Mouse (Mus musculus): ENCODE measurements at regions not wholly inside any gene's neighbourhood (a gene's known extent, or its start where the extent isn't known, plus 50 kb on each side); places are given as distances from the start of the nearest gene placed in this dataset.

GRCm38 (mm10) chr14:87289708-87290243 is 126.7 kb upstream of the Tdrd3 start:
- Histone ChIP-seq H3K9me3 (ENCODE audit: control insufficient read depth, low read length) (no peaks in the 10 kb centered on the region), H3K27me3 (ENCODE audit: control insufficient read depth, insufficient read depth, low read length) (no peaks in the 10 kb centered on the region), H3K4me2 (replicated peaks; ENCODE audit: low read depth, low read length, severe bottlenecking) (no peak overlapping the region), H3K27ac (replicated peaks; ENCODE audit: low read depth, low read length) (no peak overlapping the region), H3K4me1 (ENCODE audit: control insufficient read depth, insufficient read depth, low read length) (no peaks in the 10 kb centered on the region), H3K9ac (ENCODE audit: low read depth, low read length, severe bottlenecking) (no peak overlapping the region), H3K36me3 (ENCODE audit: control insufficient read depth, insufficient read depth, low read length) (no peaks in the 10 kb centered on the region), H3K4me3 (replicated peaks; ENCODE audit: low read length) (no peak overlapping the region)
- DNase-seq (ENCODE audit: low spot score) = no peak
- WGBS = 86% methylated on average over 4 of the region's 4 CpGs
- ATAC-seq (ENCODE audit: low FRiP score, low read depth) = no peak
- no peak for TF ChIP-seq POLR2A (IDR thresholded peaks at IDR 0.05; ENCODE audit: borderline replicate concordance, extremely low read depth, insufficient read depth, insufficient read length)

GRCm38 (mm10) chr14:87295206-87295605 is 121.2 kb upstream of the Tdrd3 start:
- ATAC-seq (ENCODE audit: low FRiP score, low read depth) = no peak
- no peak for TF ChIP-seq POLR2A (IDR thresholded peaks at IDR 0.05; ENCODE audit: borderline replicate concordance, extremely low read depth, insufficient read depth, insufficient read length)
- H3K4me2 ChIP-seq (replicated peaks; ENCODE audit: low read depth, low read length, severe bottlenecking) = no peak overlapping the region
- no peak overlapping the region for H3K27ac ChIP-seq (replicated peaks; ENCODE audit: low read depth, low read length)
- no peaks in the 10 kb centered on the region for H3K4me1 ChIP-seq (ENCODE audit: control insufficient read depth, insufficient read depth, low read length)
- H3K36me3 ChIP-seq (ENCODE audit: control insufficient read depth, insufficient read depth, low read length) = no peaks in the 10 kb centered on the region
- 82% methylated on average over 3 of the region's 3 CpGs for WGBS
- no peak overlapping the region for H3K4me3 ChIP-seq (replicated peaks; ENCODE audit: low read length)
- no peaks in the 10 kb centered on the region for H3K9me3 ChIP-seq (ENCODE audit: control insufficient read depth, low read length)
- DNase-seq (ENCODE audit: low spot score) = no peak
- H3K27me3 ChIP-seq (ENCODE audit: control insufficient read depth, insufficient read depth, low read length) = no peaks in the 10 kb centered on the region
- no peak overlapping the region for H3K9ac ChIP-seq (ENCODE audit: low read depth, low read length, severe bottlenecking)

GRCm38 (mm10) chr14:87297160-87297559 is 119.3 kb upstream of the Tdrd3 start:
- DNase-seq (ENCODE audit: low spot score) (no peak), ATAC-seq (ENCODE audit: low FRiP score, low read depth) (no peak)
- WGBS = 43% methylated on average over 5 of the region's 5 CpGs
- H3K27me3 ChIP-seq (ENCODE audit: control insufficient read depth, insufficient read depth, low read length) = no peaks in the 10 kb centered on the region
- H3K4me3 ChIP-seq (replicated peaks; ENCODE audit: low read length) = no peak overlapping the region
- no peaks in the 10 kb centered on the region for H3K9me3 ChIP-seq (ENCODE audit: control insufficient read depth, low read length)
- no peak overlapping the region for H3K27ac ChIP-seq (replicated peaks; ENCODE audit: low read depth, low read length)
- no peaks in the 10 kb centered on the region for H3K4me1 ChIP-seq (ENCODE audit: control insufficient read depth, insufficient read depth, low read length)
- no peak for TF ChIP-seq POLR2A (IDR thresholded peaks at IDR 0.05; ENCODE audit: borderline replicate concordance, extremely low read depth, insufficient read depth, insufficient read length)
- H3K9ac ChIP-seq (ENCODE audit: low read depth, low read length, severe bottlenecking) = no peak overlapping the region
- H3K4me2 ChIP-seq (replicated peaks; ENCODE audit: low read depth, low read length, severe bottlenecking) = no peak overlapping the region
- no peaks in the 10 kb centered on the region for H3K36me3 ChIP-seq (ENCODE audit: control insufficient read depth, insufficient read depth, low read length)

- no peaks in the 10 kb centered on the region for H3K4me1 ChIP-seq (ENCODE audit: control insufficient read depth, insufficient read depth, low read length)
- no peaks in the 10 kb centered on the region for H3K27me3 ChIP-seq (ENCODE audit: control insufficient read depth, insufficient read depth, low read length)
- H3K4me3 ChIP-seq (replicated peaks; ENCODE audit: low read length) = no peak overlapping the region
- 73% methylated on average over 4 of the region's 4 CpGs for WGBS
- no peaks in the 10 kb centered on the region for H3K36me3 ChIP-seq (ENCODE audit: control insufficient read depth, insufficient read depth, low read length)
- no peak overlapping the region for H3K4me2 ChIP-seq (replicated peaks; ENCODE audit: low read depth, low read length, severe bottlenecking)
- no peak overlapping the region for H3K27ac ChIP-seq (replicated peaks; ENCODE audit: low read depth, low read length)
- no peak for TF ChIP-seq POLR2A (IDR thresholded peaks at IDR 0.05; ENCODE audit: borderline replicate concordance, extremely low read depth, insufficient read depth, insufficient read length)
- no peak for ATAC-seq (ENCODE audit: low FRiP score, low read depth)
- H3K9ac ChIP-seq (ENCODE audit: low read depth, low read length, severe bottlenecking) = no peak overlapping the region
- DNase-seq (ENCODE audit: low spot score) = no peak
- H3K9me3 ChIP-seq (ENCODE audit: control insufficient read depth, low read length) = no peaks in the 10 kb centered on the region
Measured at GRCm38 (mm10) chr14:87300838-87301237, 115.6 kb upstream of the Tdrd3 start.

GRCm38 (mm10) chr14:87301564-87301963 is 114.9 kb upstream of the Tdrd3 start:
- no peaks in the 10 kb centered on the region for H3K4me1 ChIP-seq (ENCODE audit: control insufficient read depth, insufficient read depth, low read length)
- no peaks in the 10 kb centered on the region for H3K9me3 ChIP-seq (ENCODE audit: control insufficient read depth, low read length)
- ATAC-seq (ENCODE audit: low FRiP score, low read depth) (no peak), DNase-seq (ENCODE audit: low spot score) (no peak)
- no peaks in the 10 kb centered on the region for H3K27me3 ChIP-seq (ENCODE audit: control insufficient read depth, insufficient read depth, low read length)
- no peaks in the 10 kb centered on the region for H3K36me3 ChIP-seq (ENCODE audit: control insufficient read depth, insufficient read depth, low read length)
- H3K4me2 ChIP-seq (replicated peaks; ENCODE audit: low read depth, low read length, severe bottlenecking) = no peak overlapping the region
- H3K4me3 ChIP-seq (replicated peaks; ENCODE audit: low read length) = no peak overlapping the region
- H3K9ac ChIP-seq (ENCODE audit: low read depth, low read length, severe bottlenecking) = no peak overlapping the region
- 83% methylated on average over 5 of the region's 5 CpGs for WGBS
- H3K27ac ChIP-seq (replicated peaks; ENCODE audit: low read depth, low read length) = no peak overlapping the region
- no peak for TF ChIP-seq POLR2A (IDR thresholded peaks at IDR 0.05; ENCODE audit: borderline replicate concordance, extremely low read depth, insufficient read depth, insufficient read length)

GRCm38 (mm10) chr14:87305481-87305880 is 111.0 kb upstream of the Tdrd3 start:
- Histone ChIP-seq H3K4me3 (replicated peaks; ENCODE audit: low read length) (no peak overlapping the region), H3K4me1 (ENCODE audit: control insufficient read depth, insufficient read depth, low read length) (no peaks in the 10 kb centered on the region), H3K9me3 (ENCODE audit: control insufficient read depth, low read length) (no peaks in the 10 kb centered on the region), H3K9ac (ENCODE audit: low read depth, low read length, severe bottlenecking) (no peak overlapping the region), H3K36me3 (ENCODE audit: control insufficient read depth, insufficient read depth, low read length) (no peaks in the 10 kb centered on the region), H3K27ac (replicated peaks; ENCODE audit: low read depth, low read length) (no peak overlapping the region), H3K27me3 (ENCODE audit: control insufficient read depth, insufficient read depth, low read length) (no peaks in the 10 kb centered on the region), H3K4me2 (replicated peaks; ENCODE audit: low read depth, low read length, severe bottlenecking) (no peak overlapping the region)
- no peak for TF ChIP-seq POLR2A (IDR thresholded peaks at IDR 0.05; ENCODE audit: borderline replicate concordance, extremely low read depth, insufficient read depth, insufficient read length)
- DNase-seq (ENCODE audit: low spot score) (no peak), ATAC-seq (ENCODE audit: low FRiP score, low read depth) (no peak)
- 81% methylated on average over 2 of the region's 2 CpGs for WGBS
